Mouse (Mus musculus): ENCODE results near the gene Poldip2. TPM values are rescaled to one million over a fixed set of nuclear protein-coding genes. Genes with fewer than 3 reads are reported as not detected.

Poldip2 gene
- polyA plus RNA-seq, 1 experiment from 2014 or later = 130 TPM

DNA sequence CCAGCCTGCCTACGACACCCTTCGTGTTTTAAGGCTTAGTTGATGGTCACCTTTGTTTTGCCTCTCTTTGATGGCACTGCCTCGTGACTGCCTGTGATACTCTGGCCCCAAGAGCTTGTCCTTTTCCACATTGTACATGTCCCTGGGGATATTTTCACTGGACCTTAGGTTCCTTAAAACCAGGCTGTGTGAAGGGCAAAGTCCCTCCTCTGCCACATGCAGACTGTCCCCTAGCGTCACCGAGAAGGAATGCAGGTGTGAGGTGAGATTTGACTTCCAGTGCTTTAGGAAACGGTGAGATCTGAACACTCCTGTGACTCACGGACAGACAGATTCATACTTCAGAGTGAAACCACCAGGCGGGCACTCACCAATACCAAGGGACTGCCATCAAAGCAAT lies 45.2 kb downstream of the Poldip2 start:
- 56% methylated on average over 8 of the region's 8 CpGs for WGBS (ENCODE audit: insufficient replicate concordance)
- H3K4me3 ChIP-seq (ENCODE audit: low read depth, low read length) = no peak overlapping the region
- no peak overlapping the region for H3K27ac ChIP-seq (ENCODE audit: low read depth, low read length)
- no peaks in the 10 kb centered on the region for H3K27me3 ChIP-seq (ENCODE audit: control insufficient read depth, insufficient read depth, low read length)
- no peak overlapping the region for H3K4me2 ChIP-seq
- no peak overlapping the region for H3K9ac ChIP-seq (ENCODE audit: low read depth, low read length)
- H3K4me1 ChIP-seq (ENCODE audit: control insufficient read depth, insufficient read depth, low read length) = peaks cover 9% of the 10 kb centered on the region
- H3K36me3 ChIP-seq (ENCODE audit: control insufficient read depth, insufficient read depth, low read length) = no peaks in the 10 kb centered on the region
- no peaks in the 10 kb centered on the region for H3K9me3 ChIP-seq (replicated peaks; ENCODE audit: control insufficient read depth, low read length)
- ATAC-seq (replicated peaks; ENCODE audit: insufficient number of reproducible peaks, low FRiP score, low TSS enrichment) = no peak

- no peak for ATAC-seq (replicated peaks; ENCODE audit: insufficient number of reproducible peaks, low FRiP score, low TSS enrichment)
- H3K27me3 ChIP-seq (ENCODE audit: control insufficient read depth, insufficient read depth, low read length) = no peaks in the 10 kb centered on the region
- WGBS (ENCODE audit: insufficient replicate concordance) = 15% methylated on average over 4 of the region's 4 CpGs
- H3K4me1 ChIP-seq (ENCODE audit: control insufficient read depth, insufficient read depth, low read length) = peaks cover 6% of the 10 kb centered on the region
- H3K4me3 ChIP-seq (ENCODE audit: low read depth, low read length) = no peak overlapping the region
- H3K9me3 ChIP-seq (replicated peaks; ENCODE audit: control insufficient read depth, low read length) = no peaks in the 10 kb centered on the region
- peaks cover under 1% of the 10 kb centered on the region; the same call in 1 of the 2 replicates for H3K36me3 ChIP-seq (ENCODE audit: control insufficient read depth, insufficient read depth, low read length)
- no peak overlapping the region for H3K9ac ChIP-seq (ENCODE audit: low read depth, low read length)
- H3K27ac ChIP-seq (ENCODE audit: low read depth, low read length) = no peak overlapping the region
- H3K4me2 ChIP-seq = no peak overlapping the region
Measured at GRCm38 (mm10) chr11:78560447-78560846, 48.5 kb downstream of the Poldip2 start.

DNA sequence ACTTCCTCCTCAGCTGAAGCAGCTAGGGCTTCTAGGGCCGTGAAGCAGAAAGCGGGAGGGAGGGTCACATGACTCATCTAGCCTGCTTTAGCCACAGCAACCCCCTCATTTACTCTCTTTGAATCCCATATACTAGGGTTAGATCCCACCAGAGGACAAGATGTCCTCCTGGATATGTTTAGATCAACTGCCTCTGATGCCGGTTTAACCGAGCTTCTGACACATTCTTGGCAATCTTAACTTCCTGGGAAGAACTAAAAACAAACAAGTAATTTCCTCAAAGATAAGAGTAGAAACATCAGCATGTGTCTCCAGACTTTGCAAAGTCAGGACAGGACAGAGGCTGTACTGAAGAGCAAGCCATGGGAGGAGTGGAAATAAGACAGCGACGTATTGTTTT lies 54.8 kb downstream of the Poldip2 start:
- H3K36me3 ChIP-seq (ENCODE audit: control insufficient read depth, insufficient read depth, low read length) = peaks cover 9% of the 10 kb centered on the region
- no peak overlapping the region for H3K4me3 ChIP-seq (ENCODE audit: low read depth, low read length)
- H3K9ac ChIP-seq (ENCODE audit: low read depth, low read length) = no peak overlapping the region
- 37% methylated on average over 6 of the region's 6 CpGs for WGBS (ENCODE audit: insufficient replicate concordance)
- peak overlapping the region; percentile 50; the same call in 1 of the 2 replicates for H3K27ac ChIP-seq (ENCODE audit: low read depth, low read length)
- H3K4me1 ChIP-seq (ENCODE audit: control insufficient read depth, insufficient read depth, low read length) = peaks cover 7% of the 10 kb centered on the region; the same call in 1 of the 2 replicates
- H3K9me3 ChIP-seq (replicated peaks; ENCODE audit: control insufficient read depth, low read length) = no peaks in the 10 kb centered on the region
- no peak overlapping the region for H3K4me2 ChIP-seq
- no peak for ATAC-seq (replicated peaks; ENCODE audit: insufficient number of reproducible peaks, low FRiP score, low TSS enrichment)
- H3K27me3 ChIP-seq (ENCODE audit: control insufficient read depth, insufficient read depth, low read length) = no peaks in the 10 kb centered on the region

DNA sequence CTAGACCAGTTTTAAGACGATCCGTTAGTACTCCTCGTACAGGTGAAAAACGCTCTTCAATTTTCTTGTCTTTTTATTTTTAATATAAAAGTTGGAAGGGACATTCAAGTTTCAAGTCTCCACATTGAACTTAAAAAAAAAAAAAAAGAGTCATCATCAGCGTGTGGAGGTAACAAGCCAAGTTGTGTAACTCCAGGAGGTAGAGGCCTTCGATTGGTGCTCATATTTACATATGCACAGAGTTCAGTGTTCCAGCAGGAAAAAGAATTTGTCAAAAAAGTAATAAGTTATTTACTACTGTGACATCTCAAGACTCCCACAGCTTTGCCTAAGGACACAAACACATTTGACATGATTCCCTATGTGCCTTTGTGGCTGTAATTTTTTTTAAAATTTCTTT lies 55.6 kb downstream of the Poldip2 start:
- 87% methylated on average over 6 of the region's 6 CpGs for WGBS (ENCODE audit: insufficient replicate concordance)
- no peak for ATAC-seq (replicated peaks; ENCODE audit: insufficient number of reproducible peaks, low FRiP score, low TSS enrichment)
- Histone ChIP-seq H3K9me3 (replicated peaks; ENCODE audit: control insufficient read depth, low read length) (no peaks in the 10 kb centered on the region), H3K4me2 (no peak overlapping the region), H3K4me3 (ENCODE audit: low read depth, low read length) (no peak overlapping the region), H3K9ac (ENCODE audit: low read depth, low read length) (no peak overlapping the region), H3K27ac (ENCODE audit: low read depth, low read length) (no peak overlapping the region), H3K27me3 (ENCODE audit: control insufficient read depth, insufficient read depth, low read length) (no peaks in the 10 kb centered on the region), H3K4me1 (ENCODE audit: control insufficient read depth, insufficient read depth, low read length) (peaks cover 7% of the 10 kb centered on the region; the same call in 1 of the 2 replicates), H3K36me3 (ENCODE audit: control insufficient read depth, insufficient read depth, low read length) (peaks cover 9% of the 10 kb centered on the region)

GRCm38 (mm10) chr11:78568827-78569226 lies 56.8 kb downstream of the Poldip2 start:
- Histone ChIP-seq H3K4me1 (ENCODE audit: control insufficient read depth, insufficient read depth, low read length) (peaks cover 7% of the 10 kb centered on the region; the same call in 1 of the 2 replicates), H3K9ac (ENCODE audit: low read depth, low read length) (no peak overlapping the region), H3K4me2 (no peak overlapping the region), H3K4me3 (ENCODE audit: low read depth, low read length) (no peak overlapping the region), H3K36me3 (ENCODE audit: control insufficient read depth, insufficient read depth, low read length) (peaks cover 12% of the 10 kb centered on the region), H3K27me3 (ENCODE audit: control insufficient read depth, insufficient read depth, low read length) (no peaks in the 10 kb centered on the region), H3K27ac (ENCODE audit: low read depth, low read length) (no peak overlapping the region), H3K9me3 (replicated peaks; ENCODE audit: control insufficient read depth, low read length) (no peaks in the 10 kb centered on the region)
- ATAC-seq (replicated peaks; ENCODE audit: insufficient number of reproducible peaks, low FRiP score, low TSS enrichment) = no peak
- WGBS (ENCODE audit: insufficient replicate concordance) = 81% methylated on average over 10 of the region's 10 CpGs

DNA sequence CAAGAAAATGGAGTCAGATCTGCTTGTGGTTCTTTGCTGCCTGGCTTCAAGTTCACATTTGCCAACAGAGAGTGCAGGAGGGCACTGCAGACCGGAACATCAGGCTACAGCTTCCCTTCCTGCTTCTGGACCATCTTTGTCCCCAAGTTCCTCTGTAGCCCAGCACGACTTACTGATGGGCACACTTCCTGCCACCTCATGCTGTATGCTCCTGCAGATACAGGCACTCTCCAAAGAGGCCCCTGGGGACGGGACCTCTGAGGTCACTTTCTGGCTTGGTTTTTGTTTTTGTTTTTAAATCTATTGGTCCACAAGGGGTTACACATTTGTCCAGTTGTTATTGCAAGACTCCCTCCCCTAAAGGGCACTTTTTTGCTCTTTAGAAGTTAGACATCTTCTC lies 57.8 kb downstream of the Poldip2 start:
- peaks cover 7% of the 10 kb centered on the region; the same call in 1 of the 2 replicates for H3K4me1 ChIP-seq (ENCODE audit: control insufficient read depth, insufficient read depth, low read length)
- no peak for ATAC-seq (replicated peaks; ENCODE audit: insufficient number of reproducible peaks, low FRiP score, low TSS enrichment)
- H3K4me3 ChIP-seq (ENCODE audit: low read depth, low read length) = no peak overlapping the region
- H3K27me3 ChIP-seq (ENCODE audit: control insufficient read depth, insufficient read depth, low read length) = no peaks in the 10 kb centered on the region
- peaks cover 12% of the 10 kb centered on the region for H3K36me3 ChIP-seq (ENCODE audit: control insufficient read depth, insufficient read depth, low read length)
- no peak overlapping the region for H3K27ac ChIP-seq (ENCODE audit: low read depth, low read length)
- no peak overlapping the region for H3K9ac ChIP-seq (ENCODE audit: low read depth, low read length)
- 65% methylated on average over 3 of the region's 3 CpGs for WGBS (ENCODE audit: insufficient replicate concordance)
- no peaks in the 10 kb centered on the region for H3K9me3 ChIP-seq (replicated peaks; ENCODE audit: control insufficient read depth, low read length)
- H3K4me2 ChIP-seq = no peak overlapping the region

GRCm38 (mm10) chr11:78571441-78571840 lies 59.4 kb downstream of the Poldip2 start:
- Histone ChIP-seq H3K4me1 (ENCODE audit: control insufficient read depth, insufficient read depth, low read length) (peaks cover 5% of the 10 kb centered on the region; the same call in 1 of the 2 replicates), H3K36me3 (ENCODE audit: control insufficient read depth, insufficient read depth, low read length) (peaks cover 11% of the 10 kb centered on the region)
- 94% methylated on average over 8 of the region's 8 CpGs for WGBS (ENCODE audit: insufficient replicate concordance)

GRCm38 (mm10) chr11:78571854-78572253 lies 59.9 kb downstream of the Poldip2 start:
- Histone ChIP-seq H3K4me3 (ENCODE audit: low read depth, low read length) (no peak overlapping the region), H3K27me3 (ENCODE audit: control insufficient read depth, insufficient read depth, low read length) (no peaks in the 10 kb centered on the region), H3K36me3 (ENCODE audit: control insufficient read depth, insufficient read depth, low read length) (peaks cover 13% of the 10 kb centered on the region), H3K9me3 (replicated peaks; ENCODE audit: control insufficient read depth, low read length) (no peaks in the 10 kb centered on the region), H3K27ac (ENCODE audit: low read depth, low read length) (no peak overlapping the region), H3K4me1 (ENCODE audit: control insufficient read depth, insufficient read depth, low read length) (peaks cover 4% of the 10 kb centered on the region; the same call in 1 of the 2 replicates), H3K9ac (ENCODE audit: low read depth, low read length) (no peak overlapping the region), H3K4me2 (no peak overlapping the region)
- ATAC-seq (replicated peaks; ENCODE audit: insufficient number of reproducible peaks, low FRiP score, low TSS enrichment) = no peak
- 86% methylated on average over 6 of the region's 6 CpGs for WGBS (ENCODE audit: insufficient replicate concordance)

More at GRCm38 (mm10) chr11:78571441-78571840, 59.4 kb downstream of the Poldip2 start:
- no peak overlapping the region for H3K9ac ChIP-seq (ENCODE audit: low read depth, low read length)
- H3K27ac ChIP-seq (ENCODE audit: low read depth, low read length) = no peak overlapping the region
- ATAC-seq (replicated peaks; ENCODE audit: insufficient number of reproducible peaks, low FRiP score, low TSS enrichment) = no peak
- H3K4me3 ChIP-seq (ENCODE audit: low read depth, low read length) = no peak overlapping the region
- no peaks in the 10 kb centered on the region for H3K9me3 ChIP-seq (replicated peaks; ENCODE audit: control insufficient read depth, low read length)
- H3K27me3 ChIP-seq (ENCODE audit: control insufficient read depth, insufficient read depth, low read length) = no peaks in the 10 kb centered on the region
- no peak overlapping the region for H3K4me2 ChIP-seq

Measured in heart, embryonic 11.5 days (tissue).